Mouse (Mus musculus) cerebellum, postnatal 36 days (tissue): ENCODE data around the gene Speer4b.
"Not testable (repeated sequence)": the region's sequence is repeated elsewhere in the genome, so short reads cannot be mapped to it uniquely, and the experiment has no call there.

Source experiments
- DNase-seq, 2 experiments: peaks; one replicate each; pipeline ENCODE4 v3.0.0; 2021 to 2022; ENCODE audit warnings: mixed read lengths in 2 of 2

Gene Speer4b

GRCm38 (mm10) chr5:27501338-27501737 lies at the start of gene Speer4b:
Gene Speer4b, minus strand, starts transcription at chr5:27501438.
- not testable (repeated sequence) for DNase-seq

DNA sequence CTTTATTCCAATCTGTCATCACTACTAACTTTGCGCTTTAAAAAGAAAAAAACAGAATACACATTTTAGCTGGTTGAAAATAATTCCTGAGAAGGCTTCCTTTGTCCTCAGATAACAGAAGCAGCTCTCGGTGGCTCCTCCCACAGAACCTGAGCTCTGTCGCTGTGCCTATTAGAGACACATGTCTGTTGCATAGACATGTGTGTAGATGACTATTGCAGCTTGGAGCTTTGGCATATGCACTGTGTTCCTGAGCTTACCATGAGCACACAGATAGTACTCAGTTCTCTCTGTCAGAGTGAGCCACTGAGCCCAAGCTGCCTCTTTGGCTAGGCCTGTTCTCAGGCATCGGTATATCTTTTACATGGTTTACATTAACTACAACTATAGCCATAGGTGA lies 48.1 kb upstream of the Speer4b start:
- DNase-seq: no peak

- peak; percentile 28 to 54 for DNase-seq
These were observed 43.6 kb upstream of the Speer4b start for GRCm38 (mm10) chr5:27544816-27545270.

- peak; percentile 24 to 35 for DNase-seq
These were observed 25.7 kb upstream of the Speer4b start for GRCm38 (mm10) chr5:27526906-27527305.

DNA sequence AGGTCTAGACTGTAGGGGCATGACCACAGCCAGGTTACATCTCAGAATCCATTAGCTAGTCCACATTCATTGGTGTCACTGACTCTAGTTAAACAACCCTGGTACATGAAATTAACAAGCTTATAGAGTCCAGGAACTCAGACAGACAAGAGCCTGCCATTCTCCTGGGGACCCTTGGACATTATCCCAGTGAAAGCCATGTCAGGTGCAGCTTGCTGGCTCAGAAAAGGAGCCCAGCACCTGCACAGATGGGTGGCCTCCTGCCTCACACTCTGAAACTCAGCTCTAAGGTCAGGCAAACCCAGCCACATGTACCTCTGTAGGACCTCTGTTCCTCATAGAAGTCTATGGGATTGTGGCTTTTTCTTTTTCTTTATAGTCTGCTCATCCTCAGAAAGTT lies 17.5 kb upstream of the Speer4b start:
- DNase-seq: peak in 1 of 2 experiments; percentile 32

DNA sequence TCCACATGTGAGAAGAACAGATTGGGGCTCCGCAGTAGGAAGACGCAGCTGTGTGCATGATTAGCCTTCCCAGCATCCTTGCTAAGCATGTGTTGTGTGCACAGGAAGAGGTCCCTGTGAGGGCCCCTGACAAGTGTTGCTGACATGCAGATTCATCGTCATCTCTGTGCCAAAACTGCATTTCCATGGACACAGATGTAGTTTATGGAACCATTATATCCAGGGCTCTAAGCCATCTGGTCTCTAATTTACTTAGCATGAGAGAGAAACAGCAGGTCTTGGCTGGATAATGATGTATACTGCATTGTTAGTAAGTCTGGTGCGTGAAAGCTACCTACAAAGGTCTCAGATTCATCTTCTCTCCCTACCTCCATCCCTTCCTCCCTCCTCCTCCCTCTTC lies 10.3 kb downstream of the Speer4b start:
- DNase-seq: no peak

- no peak for DNase-seq
These were observed 15.1 kb downstream of the Speer4b start for GRCm38 (mm10) chr5:27486138-27486537.

DNA sequence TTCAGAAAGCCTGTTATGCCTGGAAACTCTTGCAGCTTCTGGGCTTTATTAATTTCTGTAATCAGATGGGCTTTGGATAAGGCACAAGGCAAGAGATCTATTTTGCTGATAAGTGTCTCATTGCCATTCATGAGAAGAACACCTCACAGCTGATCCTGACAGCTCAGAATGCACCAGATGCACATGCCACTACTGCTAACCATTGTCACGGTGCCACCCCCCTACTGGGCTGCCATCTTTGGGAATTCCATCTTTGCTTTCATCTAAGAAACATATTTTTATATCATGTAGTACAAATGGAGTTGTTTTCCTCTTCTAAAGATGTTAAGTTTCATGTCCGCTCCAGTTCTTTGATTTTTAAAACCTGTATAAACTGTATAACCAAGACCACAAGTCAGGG lies 19.5 kb downstream of the Speer4b start:
- DNase-seq: peak; percentile 45 to 50

- DNase-seq: no peak
These were observed 26.2 kb downstream of the Speer4b start for GRCm38 (mm10) chr5:27474964-27475465.

GRCm38 (mm10) chr5:27457686-27458085 lies 43.6 kb downstream of the Speer4b start:
- no peak for DNase-seq

- peak; percentile 62 to 69 for DNase-seq
These were observed 44.3 kb downstream of the Speer4b start for GRCm38 (mm10) chr5:27456981-27457380.

DNA sequence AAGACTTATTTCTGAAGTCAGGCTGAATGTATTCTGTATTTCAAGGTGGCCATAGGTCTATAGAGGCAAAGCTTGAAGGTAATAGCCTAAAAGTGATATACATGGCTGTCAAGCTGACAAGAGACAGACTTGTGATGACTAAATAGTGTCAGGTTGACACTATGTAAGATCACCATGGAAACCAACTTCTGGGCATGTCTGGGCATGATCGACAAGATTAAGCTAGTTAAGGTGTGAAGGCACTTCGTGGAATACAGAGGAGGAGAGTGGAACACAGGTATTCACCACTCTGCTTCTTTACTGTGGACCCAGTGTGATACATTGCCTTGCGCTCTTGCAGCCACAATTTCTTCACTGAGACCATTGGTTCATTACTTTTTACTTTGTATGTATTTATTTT lies 46.9 kb downstream of the Speer4b start:
- no peak for DNase-seq

- DNase-seq: peak; percentile 46 to 62
These were observed 47.9 kb downstream of the Speer4b start for GRCm38 (mm10) chr5:27453201-27453845.
